Mouse (Mus musculus): ENCODE measurements around the gene Gm3893. TPM values are rescaled to one million over a fixed set of nuclear protein-coding genes. Genes with fewer than 3 reads are reported as not detected.
"Not testable (repeated sequence)": the region's sequence is repeated elsewhere in the genome, so short reads cannot be mapped to it uniquely, and the experiment has no call there.

The Gm3893 gene
- polyA plus RNA-seq (2015; fragmentation: Nextera tagmentation; extraction: Ambion mirVana) = not detected in 2 replicates

- not testable (repeated sequence) for ATAC-seq
- no CpG with 5 or more reads among the region's 2 CpGs for WGBS
Observed at GRCm38 (mm10) chr4:42090907-42091306, at the start of gene Gm3893. Gm3893 (plus strand) TSS chr4:42091207.

GRCm38 (mm10) chr4:42114517-42114916 is 23.5 kb downstream of the Gm3893 start, which contains the start of gene Gm13304:
Gm13304 (plus strand) TSS chr4:42114817.
- H3K9ac ChIP-seq (ENCODE audit: low read depth, low read length); H3K36me3 ChIP-seq (ENCODE audit: control insufficient read depth, insufficient read depth, low read length); H3K27me3 ChIP-seq (replicated peaks; ENCODE audit: control insufficient read depth, insufficient read depth, low read length); H3K27ac ChIP-seq (ENCODE audit: low read length); H3K4me3 ChIP-seq (ENCODE audit: low read length); H3K9me3 ChIP-seq (ENCODE audit: control insufficient read depth, low read length); ATAC-seq; H3K4me1 ChIP-seq (ENCODE audit: control insufficient read depth, insufficient read depth, low read length); H3K4me2 ChIP-seq (ENCODE audit: low read depth, low read length): not testable (repeated sequence)
- no CpG with 5 or more reads among the region's 5 CpGs for WGBS

More at GRCm38 (mm10) chr4:42090907-42091306, at the start of gene Gm3893:
- not testable (repeated sequence) for H3K9ac ChIP-seq (ENCODE audit: low read depth, low read length); H3K27ac ChIP-seq (ENCODE audit: low read length); H3K9me3 ChIP-seq (ENCODE audit: control insufficient read depth, low read length); H3K4me3 ChIP-seq (ENCODE audit: low read length); H3K27me3 ChIP-seq (replicated peaks; ENCODE audit: control insufficient read depth, insufficient read depth, low read length); H3K4me1 ChIP-seq (ENCODE audit: control insufficient read depth, insufficient read depth, low read length); H3K4me2 ChIP-seq (ENCODE audit: low read depth, low read length); H3K36me3 ChIP-seq (ENCODE audit: control insufficient read depth, insufficient read depth, low read length)

Other genes with a start within 250 kb of the Gm3893 start
- 15.1 and 26.9 TPM in 2 replicates for gene Gm21541, start 187.6 kb upstream of the Gm3893 start, polyA plus RNA-seq (2015; fragmentation: Nextera tagmentation; extraction: Ambion mirVana)
- gene Gm20878, start 149.6 kb upstream of the Gm3893 start, polyA plus RNA-seq (2015; fragmentation: Nextera tagmentation; extraction: Ambion mirVana) = 1.6 and 1.7 TPM in 2 replicates
- 0.15 and 0.17 TPM in 2 replicates for gene Fam205a4, start 125.1 kb upstream of the Gm3893 start, polyA plus RNA-seq (2015; fragmentation: Nextera tagmentation; extraction: Ambion mirVana)
- not detected in 2 replicates for gene Gm21093, start 56.5 kb upstream of the Gm3893 start, polyA plus RNA-seq (2015; fragmentation: Nextera tagmentation; extraction: Ambion mirVana)
- 7.4 TPM in 1 of 2 replicates, not detected in the other for gene Gm13304, start 23.6 kb downstream of the Gm3893 start, polyA plus RNA-seq (2015; fragmentation: Nextera tagmentation; extraction: Ambion mirVana)
- not detected in 2 replicates for gene Gm13306, start 62.2 kb downstream of the Gm3893 start, polyA plus RNA-seq (2015; fragmentation: Nextera tagmentation; extraction: Ambion mirVana)
- gene Gm13305, start 77.4 kb downstream of the Gm3893 start, polyA plus RNA-seq (2015; fragmentation: Nextera tagmentation; extraction: Ambion mirVana) = not detected in 2 replicates
- gene Gm10600, start 149.4 kb downstream of the Gm3893 start, polyA plus RNA-seq (2015; fragmentation: Nextera tagmentation; extraction: Ambion mirVana) = not detected in 2 replicates
- not detected in 2 replicates for gene Ccl21b, start 164.6 kb downstream of the Gm3893 start, polyA plus RNA-seq (2015; fragmentation: Nextera tagmentation; extraction: Ambion mirVana)
- not detected in 2 replicates for gene Gm21953, start 203.1 kb downstream of the Gm3893 start, polyA plus RNA-seq (2015; fragmentation: Nextera tagmentation; extraction: Ambion mirVana)
- not detected in 2 replicates for gene Fam205a3, start 227.1 kb downstream of the Gm3893 start, polyA plus RNA-seq (2015; fragmentation: Nextera tagmentation; extraction: Ambion mirVana)

Data from intestine, embryonic 16.5 days (tissue).